Comparison of ENCODE assay signal across 22 mouse cellular contexts in the genomic region with DNA sequence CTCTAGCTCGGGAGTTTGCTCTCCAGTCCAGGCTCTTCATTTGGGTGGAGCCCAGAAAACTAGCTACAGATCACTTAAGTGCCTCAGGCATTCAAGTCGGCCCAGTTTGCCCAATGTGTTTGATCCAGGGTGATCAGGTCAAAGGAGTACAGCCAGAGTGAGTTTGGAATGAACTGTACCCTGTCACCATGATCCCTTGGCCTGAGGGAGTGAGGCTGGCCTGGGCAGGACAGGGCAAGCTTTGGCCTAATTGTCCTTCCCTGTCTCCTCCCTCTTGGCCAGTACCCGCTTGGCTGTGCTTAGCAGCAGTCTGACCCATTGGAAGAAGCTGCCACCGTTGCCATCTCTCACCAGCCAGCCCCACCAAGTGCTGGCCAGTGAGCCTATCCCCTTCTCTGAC. TPM values are rescaled to one million over a fixed set of nuclear protein-coding genes. Genes with fewer than 3 reads are reported as not detected.
A peak's percentile ranks its signal among the peaks of the same experiment; 100 is the strongest.
DNase-seq lines count a peak whose midpoint lies in the region; ATAC-seq lines count a peak whose summit lies in the region.
"Had no signal": no experiment of that assay in that cellular context is flagged by ENCODE, and none has a peak within 500 bp of the region (broad histone marks: within the 10 kb centered on the region; RNA-seq: fewer than 3 reads in every experiment).

No protein-coding gene starts in this region.

- H3K4me3 ChIP-seq in kidney, embryonic 15.5 days (replicated peaks) = no peak overlapping the region
- H3K4me3 ChIP-seq in brown adipose tissue, adult 24 weeks (ENCODE audit: insufficient read depth, low read depth, low read length) = no peak overlapping the region
- H3K4me3 ChIP-seq: limb, embryonic 12.5 days; lung, embryonic 15.5 days had no signal

- no peaks in the 10 kb centered on the region for H3K27me3 ChIP-seq in kidney, embryonic 15.5 days
- H3K27me3 ChIP-seq: limb, embryonic 12.5 days; lung, embryonic 15.5 days had no signal

- 89% methylated on average over 4 of the region's 4 CpGs for WGBS in kidney, embryonic 15.5 days

- ATAC-seq in kidney, embryonic 15.5 days (replicated peaks; ENCODE audit: low FRiP score) = no peak
- ATAC-seq: inflammation-experienced regulatory T-cells, adult 6 months had no signal

- no peaks in the 10 kb centered on the region for H3K9me3 ChIP-seq in kidney, embryonic 15.5 days (replicated peaks)
- H3K9me3 ChIP-seq: limb, embryonic 12.5 days; lung, embryonic 15.5 days had no signal

- H3K9ac ChIP-seq in kidney, embryonic 15.5 days = no peak overlapping the region
- H3K9ac ChIP-seq: limb, embryonic 12.5 days; liver, embryonic 14.5 days; lung, embryonic 15.5 days had no signal

- no peak overlapping the region for H3K4me2 ChIP-seq in kidney, embryonic 15.5 days
- H3K4me2 ChIP-seq: limb, embryonic 12.5 days; lung, embryonic 15.5 days had no signal

- no peak overlapping the region for H3K27ac ChIP-seq in kidney, embryonic 15.5 days
- peak overlapping the region; percentile 78; the same call in 1 of the 2 replicates for H3K27ac ChIP-seq in brown adipose tissue, adult 24 weeks (replicated peaks; ENCODE audit: low read depth, low read length)
- H3K27ac ChIP-seq: limb, embryonic 12.5 days; liver, embryonic 14.5 days; lung, embryonic 15.5 days had no signal

- peaks cover 22% of the 10 kb centered on the region for H3K4me1 ChIP-seq in kidney, embryonic 15.5 days
- H3K4me1 ChIP-seq in brown adipose tissue, adult 24 weeks (ENCODE audit: control insufficient read depth, insufficient read depth, insufficient read length, low read length) = peaks cover 20% of the 10 kb centered on the region

- peaks cover 56% of the 10 kb centered on the region for H3K36me3 ChIP-seq in kidney, embryonic 15.5 days

- DNase-seq in gastrocnemius, adult 18-20 months (ENCODE audit: low spot score) = peak; percentile 72
- no peak for DNase-seq in gastrocnemius, postnatal 10 days
- peak; percentile 20 for DNase-seq in kidney, adult 18-20 months
- DNase-seq in gastrocnemius, postnatal 25 days = peak; percentile 76
- DNase-seq in spleen, adult 12 weeks (ENCODE audit: low spot score) = no peak
- DNase-seq: B cell, adult 2 months; cerebellum, adult 11-12 months; cerebellum, postnatal 36 days; kidney, postnatal 10 days; layer of hippocampus, adult 9-11 months; lung, postnatal 4 days; right cerebral cortex, postnatal 25 days had no signal

RNA-seq across cellular contexts. Expression of a gene that starts 4.0 kb away (rescaled TPM):
- total RNA-seq in gastrocnemius, adult 18-20 months (2021) = not detected
- total RNA-seq in gastrocnemius, postnatal 10 days (2021) = not detected
- polyA plus RNA-seq in kidney, embryonic 15.5 days (2015; fragmentation: Nextera tagmentation; extraction: Ambion mirVana) = 0.24 and 0.53 TPM in 2 replicates
- not detected in 2 replicates for polyA plus RNA-seq in brown adipose tissue, adult 24 weeks (2012; ENCODE audit: insufficient read depth, insufficient read length, missing spikeins)
- not detected for total RNA-seq in gastrocnemius, postnatal 25 days (2021)
- total RNA-seq: heart, adult 8-10 months; midbrain, postnatal 0 days; neutrophil, adult 5-6 weeks had no signal
- polyA plus RNA-seq: heart, embryonic 16.5 days had no signal

RNA-seq across cellular contexts. Expression of a gene that starts 4.4 kb away (rescaled TPM):
- 100 to 1,000 TPM; 104 to 108 TPM for total RNA-seq in gastrocnemius, adult 18-20 months (2021)
- total RNA-seq in gastrocnemius, postnatal 10 days (2021) = 100 to 1,000 TPM; 101 to 114 TPM
- polyA plus RNA-seq in kidney, embryonic 15.5 days (2015; fragmentation: Nextera tagmentation; extraction: Ambion mirVana) = 151 and 158 TPM in 2 replicates
- polyA plus RNA-seq in brown adipose tissue, adult 24 weeks (2012; ENCODE audit: insufficient read depth, insufficient read length, missing spikeins) = 169 and 170 TPM in 2 replicates
- total RNA-seq in gastrocnemius, postnatal 25 days (2021) = 100 to 1,000 TPM in 1 of 2 experiments, 10 to 100 TPM in 1; 94.3 to 103 TPM

RNA-seq across cellular contexts. Expression of a gene that starts 23.6 kb away (rescaled TPM):
- 1 to 10 TPM; 4.0 to 4.3 TPM for total RNA-seq in gastrocnemius, adult 18-20 months (2021)
- total RNA-seq in gastrocnemius, postnatal 10 days (2021) = 1 to 10 TPM; 2.3 to 3.6 TPM
- polyA plus RNA-seq in kidney, embryonic 15.5 days (2015; fragmentation: Nextera tagmentation; extraction: Ambion mirVana) = 9.2 and 9.9 TPM in 2 replicates
- polyA plus RNA-seq in brown adipose tissue, adult 24 weeks (2012; ENCODE audit: insufficient read depth, insufficient read length, missing spikeins) = 9.6 and 25.0 TPM in 2 replicates
- 1 to 10 TPM; 3.0 to 4.2 TPM for total RNA-seq in gastrocnemius, postnatal 25 days (2021)

RNA-seq across cellular contexts. Expression of a gene that starts 23.8 kb away (rescaled TPM):
- total RNA-seq in gastrocnemius, adult 18-20 months (2021) = 10 to 100 TPM; 53.5 to 57.4 TPM
- 10 to 100 TPM; 71.8 to 80.7 TPM for total RNA-seq in gastrocnemius, postnatal 10 days (2021)
- polyA plus RNA-seq in kidney, embryonic 15.5 days (2015; fragmentation: Nextera tagmentation; extraction: Ambion mirVana) = 70.1 and 73.5 TPM in 2 replicates
- 55.8 and 74.0 TPM in 2 replicates for polyA plus RNA-seq in brown adipose tissue, adult 24 weeks (2012; ENCODE audit: insufficient read depth, insufficient read length, missing spikeins)
- 10 to 100 TPM; 43.8 to 46.7 TPM for total RNA-seq in gastrocnemius, postnatal 25 days (2021)

RNA-seq across cellular contexts. Expression of a gene that starts 39.5 kb away (rescaled TPM):
- 1 to 10 TPM in 1 of 2 experiments, under 1 TPM in 1; 0.89 to 2.8 TPM for total RNA-seq in gastrocnemius, adult 18-20 months (2021)
- total RNA-seq in gastrocnemius, postnatal 10 days (2021) = 1 to 10 TPM; 1.7 to 2.4 TPM
- 51.0 and 63.0 TPM in 2 replicates for polyA plus RNA-seq in kidney, embryonic 15.5 days (2015; fragmentation: Nextera tagmentation; extraction: Ambion mirVana)
- polyA plus RNA-seq in brown adipose tissue, adult 24 weeks (2012; ENCODE audit: insufficient read depth, insufficient read length, missing spikeins) = not detected in 2 replicates
- under 1 TPM; 0.67 to 0.77 TPM for total RNA-seq in gastrocnemius, postnatal 25 days (2021)
- polyA plus RNA-seq: inflammation-experienced regulatory T-cells, adult 6 months; limb, embryonic 12.5 days had no signal

Comparison
In these comparisons a context has a peak if more than half of its experiments do, and no peak if none do; other contexts are left out.
1. DNase-seq: peak in gastrocnemius, adult 18-20 months (single experiment), kidney, adult 18-20 months (single experiment) and gastrocnemius, postnatal 25 days (single experiment); none in gastrocnemius, postnatal 10 days (single experiment) and spleen, adult 12 weeks (single experiment).